Mouse (Mus musculus) T-helper 1 cell (primary cell): Measurements from ENCODE around the gene Gm21981.

ENCODE experiments used
- in situ Hi-C: fragments of 300-600 bp; cut with MboI, MseI; formaldehyde crosslinking; loops from one replicate; pipeline ENCODE4 v1.15.1; 2025; ENCODE audit warnings: high pct_unique_total_duplicates

Gene Gm21981

GRCm38 (mm10) chr17:47694442-47694502 lies at the start of gene Gm21981:
Gene Gm21981 (minus strand): TSS chr17:47694455.
- in situ Hi-C loops: no loop called here

DNA sequence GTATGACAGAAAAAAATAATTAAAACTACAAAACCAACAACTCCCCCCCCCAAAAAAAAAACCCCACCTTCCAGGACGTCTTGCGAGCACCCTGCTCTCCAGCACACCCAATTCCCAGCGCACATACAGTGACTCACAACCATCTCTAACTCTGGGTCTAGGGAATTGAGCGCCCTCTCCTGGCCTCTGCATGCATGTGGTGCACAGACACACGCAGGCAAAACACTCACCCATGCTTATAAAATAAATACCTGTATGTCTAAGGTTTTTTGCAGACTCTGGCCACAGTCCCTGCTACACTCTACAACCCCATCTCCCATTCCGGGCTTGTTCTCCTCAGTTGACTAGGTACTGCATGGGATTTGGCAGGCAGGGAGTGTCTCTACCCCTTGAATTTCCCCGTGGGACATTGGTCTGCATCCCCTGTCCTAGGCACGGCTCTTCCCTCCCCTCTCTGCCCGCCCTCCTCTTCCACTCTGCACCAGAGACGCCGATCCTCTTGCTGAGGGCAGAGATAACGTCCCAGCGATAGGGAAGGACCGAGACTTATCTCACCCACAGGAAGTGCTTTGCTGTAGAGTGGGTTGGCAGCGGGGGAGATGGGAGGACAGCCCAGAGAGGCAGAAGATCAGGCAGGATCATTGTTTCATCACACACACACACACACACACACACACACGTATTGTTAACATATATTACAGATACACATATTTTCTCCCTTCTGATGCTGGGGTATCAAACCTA lies 48.9 kb upstream of the Gm21981 start:
- in situ Hi-C loops: no loop called here

DNA sequence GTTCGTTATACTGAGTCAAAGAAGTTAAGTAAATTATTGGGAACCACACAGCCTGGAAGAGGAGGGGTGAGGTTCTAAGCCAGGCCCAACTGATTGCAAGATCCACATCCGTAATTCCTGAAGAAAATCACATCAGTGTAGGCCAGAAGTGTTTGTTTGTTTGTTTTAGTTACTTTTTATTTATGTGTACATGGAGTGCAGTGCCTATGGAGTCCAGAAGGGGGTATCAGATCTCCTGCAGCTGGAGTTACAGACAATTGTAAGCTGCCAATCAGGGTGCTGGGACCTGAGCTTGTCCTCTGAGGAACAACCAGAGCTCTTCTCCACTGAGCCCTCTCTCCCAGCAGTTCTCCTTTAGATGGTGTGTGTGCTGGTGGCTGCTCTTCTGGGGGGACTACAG lies 45.9 kb upstream of the Gm21981 start:
- in situ Hi-C loops: no loop called here

DNA sequence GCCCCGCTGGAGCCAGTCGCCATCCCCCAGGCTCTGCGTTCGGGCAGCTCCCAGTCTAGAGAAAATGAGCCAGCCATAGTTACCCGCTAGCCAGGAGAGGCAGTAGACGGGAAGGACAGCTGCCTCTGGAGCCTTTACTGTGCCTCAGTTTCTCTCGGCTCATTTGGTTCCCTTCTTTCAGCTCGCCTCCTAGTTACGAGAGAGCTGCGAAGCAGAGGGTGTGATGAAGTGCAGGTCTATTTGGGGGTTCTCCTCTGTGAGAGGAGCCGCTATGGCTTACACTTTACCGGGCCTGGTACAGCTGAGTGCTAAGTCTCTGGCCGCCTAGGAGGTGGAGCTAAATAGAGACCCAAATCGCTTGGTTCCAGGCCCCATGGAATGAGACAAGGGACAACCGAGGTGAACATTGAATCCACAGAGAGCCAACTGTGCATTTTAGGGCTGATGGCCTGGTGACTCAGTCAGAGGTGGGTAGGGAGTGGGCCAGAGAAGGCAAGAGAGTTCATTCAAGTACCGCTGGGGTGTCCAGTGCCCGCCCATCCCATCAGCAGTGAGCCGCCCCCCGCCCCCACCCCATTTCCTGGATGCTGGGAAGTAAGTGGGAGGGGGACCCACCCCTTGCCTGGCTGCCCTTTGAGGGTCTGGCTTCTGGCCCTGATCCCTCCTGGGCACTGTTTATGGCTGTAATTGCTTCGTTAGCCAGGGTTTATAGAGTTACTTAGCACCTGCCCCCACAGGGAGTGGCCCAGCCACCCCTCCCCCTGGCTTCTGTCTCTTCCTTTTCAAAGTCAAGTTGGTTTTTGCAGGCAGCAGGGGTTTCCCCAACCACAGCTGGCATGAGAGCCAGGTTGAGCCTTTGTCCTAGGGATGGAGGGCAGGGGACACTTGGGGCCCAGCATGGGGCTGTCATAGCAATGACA lies 44.9 kb upstream of the Gm21981 start:
- in situ Hi-C loops: no loop called here

GRCm38 (mm10) chr17:47738066-47738878 lies 44.0 kb upstream of the Gm21981 start:
- in situ Hi-C loops: no loop called here

DNA sequence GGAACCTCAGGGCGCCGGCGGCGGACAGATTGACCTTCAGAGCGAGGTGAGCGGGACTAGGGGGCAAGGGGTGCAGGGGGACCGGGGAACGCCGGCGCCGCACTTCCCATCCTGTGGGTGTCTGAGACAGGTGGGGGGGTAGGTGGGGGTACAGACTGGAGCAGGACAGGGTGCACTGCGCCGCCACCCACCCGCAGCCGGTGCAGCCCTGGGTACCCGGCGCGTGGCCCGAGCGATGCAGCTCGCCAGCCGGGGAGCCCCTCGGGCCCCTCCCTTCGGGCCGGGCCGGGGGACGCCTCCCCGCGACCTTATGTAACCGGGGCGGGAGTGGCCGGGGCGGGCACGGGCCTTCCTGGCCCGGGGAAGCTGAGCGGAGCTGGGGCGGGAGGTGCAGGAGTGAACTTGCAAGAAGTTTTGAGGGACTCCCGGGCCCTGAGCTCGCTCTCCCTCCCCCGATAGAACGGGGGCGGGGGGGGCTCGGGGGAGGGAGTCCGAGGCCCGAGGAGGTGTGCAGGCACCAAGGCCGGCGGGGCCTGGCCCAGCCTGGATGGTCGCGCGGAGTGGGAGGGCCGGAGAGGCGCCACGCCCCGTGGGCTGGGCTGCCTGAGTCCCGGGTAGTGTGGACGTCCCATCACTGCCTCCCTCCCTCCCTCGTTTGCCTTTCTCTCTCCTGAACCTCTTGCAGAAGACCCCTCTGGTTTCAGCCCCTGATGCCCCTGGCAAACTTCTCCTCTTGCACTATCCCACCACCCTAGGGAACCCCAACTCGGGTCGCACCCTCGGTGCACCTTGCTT lies 43.2 kb upstream of the Gm21981 start:
- in situ Hi-C loops: no loop called here

DNA sequence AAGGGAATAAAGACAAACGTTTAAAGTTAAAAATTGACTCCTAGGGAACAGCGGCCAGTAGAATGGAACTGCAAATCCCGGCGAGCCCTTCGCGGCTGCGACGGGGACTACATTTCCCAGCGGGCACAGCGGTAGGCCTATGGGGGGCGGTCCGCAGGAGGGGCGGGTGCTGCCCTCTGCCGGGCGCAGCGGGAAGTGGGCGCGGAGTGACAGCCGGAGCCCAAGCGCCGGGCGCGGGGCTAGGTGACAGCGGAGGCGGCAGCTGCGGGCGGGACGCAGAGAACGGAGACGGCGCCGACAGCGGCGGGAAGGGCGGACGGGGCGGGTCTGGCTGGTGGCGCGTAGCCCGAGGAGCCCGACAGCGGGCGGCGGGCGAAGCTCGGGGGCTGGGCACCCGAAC lies 42.6 kb upstream of the Gm21981 start, which contains the start of gene Tfeb:
Tfeb (plus strand) TSS at position 175 of the 400 bp plus-strand sequence.
- in situ Hi-C loops: no loop called here

DNA sequence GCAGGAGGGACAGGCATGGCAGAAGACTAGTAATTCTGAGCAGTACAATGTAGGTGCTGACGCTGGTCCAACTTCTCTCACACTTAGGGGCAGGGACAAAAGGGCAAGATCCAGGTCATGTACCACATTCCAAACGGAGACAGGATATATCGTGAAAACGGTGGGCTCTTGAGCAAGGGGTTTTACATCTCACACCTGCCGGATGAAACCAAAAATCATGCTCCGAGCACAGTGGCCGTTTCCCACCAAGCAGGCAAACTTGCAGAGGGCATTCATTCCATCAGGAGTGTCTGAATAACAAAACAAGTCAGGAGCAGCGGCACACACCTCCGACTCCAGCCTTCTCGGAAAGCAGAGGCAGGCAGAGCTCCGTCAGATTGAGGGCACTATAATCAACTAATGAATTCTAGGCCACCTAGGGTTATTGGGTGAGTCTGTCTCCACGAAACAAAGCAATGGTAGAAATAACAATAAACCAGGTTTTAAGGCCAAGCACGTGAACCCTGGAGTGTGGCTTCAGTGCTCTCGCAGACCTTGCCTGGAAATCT lies 41.4 kb upstream of the Gm21981 start:
- in situ Hi-C loops: no loop called here

DNA sequence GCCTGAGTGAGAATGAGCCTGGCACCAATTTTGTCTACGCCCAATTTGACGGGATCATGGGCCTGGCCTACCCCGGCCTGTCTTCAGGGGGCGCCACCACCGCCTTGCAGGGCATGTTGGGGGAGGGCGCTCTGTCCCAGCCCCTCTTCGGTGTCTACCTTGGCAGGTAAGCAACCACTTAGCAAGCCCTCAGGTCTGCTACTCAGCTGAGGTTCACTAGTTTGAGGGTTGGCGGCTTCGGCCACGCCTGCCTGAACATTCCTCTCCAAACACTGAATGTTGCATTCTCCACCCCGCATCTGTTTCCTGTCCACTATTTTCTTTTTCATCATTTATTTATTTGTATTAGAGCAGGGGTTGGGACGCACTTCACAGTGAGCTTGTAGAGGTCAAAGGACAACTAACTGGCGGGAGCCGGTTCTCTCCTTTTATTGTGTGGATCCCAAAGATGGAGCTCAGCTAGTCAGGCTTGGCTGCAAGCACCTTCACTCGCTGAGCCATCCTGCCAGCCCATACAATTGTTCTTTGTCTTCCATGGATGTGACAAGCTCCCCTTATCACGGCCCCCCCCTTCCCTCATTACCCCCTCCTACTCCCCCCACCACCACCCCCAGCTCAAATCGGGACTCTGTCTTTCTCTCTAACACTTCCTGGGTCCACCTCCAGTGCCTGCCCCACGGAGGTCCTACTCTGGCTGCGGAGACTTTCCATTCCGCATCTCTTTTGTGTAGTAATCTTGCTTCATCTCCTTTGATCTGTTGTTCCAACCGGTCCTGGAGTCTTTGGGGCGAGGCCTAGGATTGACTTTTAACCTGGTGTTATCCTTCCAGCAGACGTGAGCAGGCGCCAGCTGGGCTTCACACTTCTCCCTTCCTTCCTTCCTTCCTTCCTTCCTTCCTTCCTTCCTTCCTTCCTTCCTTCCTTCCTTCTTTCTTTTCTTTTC lies 36.6 kb upstream of the Gm21981 start:
- in situ Hi-C loops: no loop called here

DNA sequence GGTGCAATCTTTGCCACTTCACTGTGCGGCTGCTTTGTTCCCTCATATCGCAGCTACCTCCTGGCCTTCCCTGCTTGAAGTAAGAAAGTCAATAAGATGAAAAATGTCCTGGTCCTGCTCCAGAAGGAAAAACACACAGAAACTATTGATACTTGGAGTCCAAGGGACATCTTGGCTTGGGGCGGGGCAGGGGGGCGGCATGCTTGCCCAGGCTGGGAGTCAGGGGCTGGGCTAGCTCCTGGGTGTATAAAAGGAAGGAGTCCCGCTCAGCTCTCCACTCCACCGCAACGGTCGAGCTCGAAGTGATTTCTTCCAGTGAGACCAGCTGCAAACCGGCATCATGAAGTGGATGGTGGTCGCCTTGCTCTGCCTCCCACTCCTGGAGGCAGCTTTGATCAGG lies 32.3 kb upstream of the Gm21981 start, which contains the start of gene Pgc:
Pgc (plus strand) TSS at position 277 of the 400 bp plus-strand sequence.
- in situ Hi-C loops: no loop called here

- in situ Hi-C loops: no loop called here
Measured at GRCm38 (mm10) chr17:47721183-47721582, 26.9 kb upstream of the Gm21981 start.

DNA sequence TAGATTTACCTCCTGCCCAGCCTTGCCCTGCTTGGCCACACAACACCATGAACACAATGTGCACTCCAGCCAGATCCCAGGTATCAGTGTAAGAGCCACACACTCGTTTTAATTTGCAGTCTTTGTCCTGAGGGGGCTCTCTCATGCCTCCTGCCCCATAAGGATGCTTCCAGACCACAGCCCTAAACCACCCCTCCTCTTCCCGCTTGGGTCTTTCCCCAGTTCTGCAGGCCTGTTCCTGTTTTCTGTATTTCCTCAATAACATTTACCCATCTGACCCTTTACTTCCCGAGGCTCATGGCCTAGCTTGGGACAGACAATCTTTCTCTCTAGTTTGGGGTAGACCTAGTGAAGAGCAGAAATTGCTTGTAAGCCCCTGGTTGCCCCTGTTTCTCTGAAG lies 20.8 kb upstream of the Gm21981 start:
- in situ Hi-C loops: no loop called here

DNA sequence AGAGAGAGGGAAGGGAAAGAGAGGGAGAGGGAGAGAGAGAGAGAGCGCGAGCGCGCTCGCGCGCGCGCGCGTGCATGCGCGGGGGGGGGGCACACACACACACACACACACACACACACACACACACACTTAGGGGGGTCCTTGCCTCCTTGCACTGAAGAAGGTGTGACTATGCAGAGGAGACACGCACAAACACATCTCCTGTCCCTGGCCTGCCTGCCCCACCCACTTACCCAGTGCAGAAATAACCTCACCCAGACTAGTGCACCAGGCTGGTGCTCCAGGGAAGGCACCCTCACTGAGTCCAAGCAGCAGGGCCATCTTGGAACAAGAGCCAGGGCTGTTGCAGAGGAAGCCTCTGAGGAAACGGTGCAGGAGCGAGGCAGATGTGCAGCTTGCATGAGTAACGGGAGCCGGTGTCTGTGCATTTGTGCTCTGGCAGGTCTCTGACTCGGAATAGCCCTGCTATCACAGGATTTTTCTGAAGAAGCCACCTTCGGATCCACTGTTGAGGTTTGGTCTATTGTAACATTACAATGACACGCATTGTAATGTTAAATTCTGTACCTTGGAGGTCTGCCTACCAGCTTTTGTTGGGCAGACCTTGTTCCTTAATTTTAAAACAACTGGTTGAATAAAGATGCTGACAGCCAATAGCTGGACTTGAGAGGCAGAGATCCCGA lies 18.8 kb upstream of the Gm21981 start:
- in situ Hi-C loops: no loop called here

DNA sequence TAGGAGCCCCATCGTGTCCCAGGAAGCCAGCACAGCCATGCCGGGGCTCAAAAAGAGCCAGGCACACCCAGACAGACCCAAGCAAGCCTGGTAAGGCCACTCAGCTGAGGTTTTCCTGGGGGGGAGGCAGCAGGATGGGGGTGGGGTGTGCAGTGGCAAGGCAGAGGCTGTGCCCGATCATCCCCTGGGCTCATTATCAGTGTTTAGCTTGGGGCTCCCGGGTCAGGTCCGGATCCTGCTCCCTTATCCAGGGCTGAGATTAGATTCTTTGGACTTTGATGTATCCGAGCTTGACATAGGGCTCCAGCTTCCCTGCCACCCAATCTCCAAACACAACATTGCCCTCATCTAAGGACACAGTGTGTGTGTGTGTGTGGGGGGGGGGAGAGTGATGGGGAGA lies 17.6 kb upstream of the Gm21981 start:
- in situ Hi-C loops: no loop called here

DNA sequence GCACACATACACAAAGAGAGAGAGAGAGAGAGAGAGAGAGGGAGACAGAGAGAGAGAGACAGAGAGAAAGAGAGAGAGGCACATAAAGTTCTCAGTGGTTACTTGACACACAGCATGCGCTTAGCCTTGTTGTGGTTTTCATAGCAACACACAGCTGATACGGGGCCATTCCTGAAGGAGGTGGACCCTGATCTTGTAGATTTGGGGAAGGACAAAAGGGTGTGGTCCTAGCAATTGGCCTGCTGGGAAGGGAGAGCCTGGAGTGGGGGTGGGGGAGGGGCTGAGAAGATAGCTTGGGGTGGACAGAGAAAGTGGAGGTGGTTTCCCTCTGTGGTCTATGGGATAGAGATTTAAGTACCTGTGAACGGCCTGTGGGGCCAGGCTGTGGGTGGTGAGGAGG lies 15.8 kb upstream of the Gm21981 start:
- in situ Hi-C loops: no loop called here

- in situ Hi-C loops: no loop called here
Measured at GRCm38 (mm10) chr17:47708972-47709371, 14.7 kb upstream of the Gm21981 start.

DNA sequence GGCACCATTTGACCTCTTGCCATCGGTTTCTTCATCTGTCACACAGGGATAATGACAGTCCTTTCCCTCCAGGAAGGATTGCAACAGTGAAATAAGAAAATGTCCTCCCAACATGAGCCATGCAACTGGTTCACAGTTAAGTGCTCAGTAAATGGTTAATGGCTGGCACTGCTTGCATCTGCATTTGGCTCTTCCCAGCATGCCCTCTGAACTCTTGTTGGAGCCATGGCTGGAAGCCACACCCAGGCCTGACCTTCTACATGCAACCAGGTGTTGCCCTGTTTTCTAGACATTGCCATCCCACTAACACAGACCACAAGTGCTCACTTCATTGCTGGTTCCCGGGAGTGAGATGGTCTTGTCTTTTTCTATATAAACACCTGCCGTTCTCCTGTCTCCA lies 13.7 kb upstream of the Gm21981 start:
- in situ Hi-C loops: no loop called here

DNA sequence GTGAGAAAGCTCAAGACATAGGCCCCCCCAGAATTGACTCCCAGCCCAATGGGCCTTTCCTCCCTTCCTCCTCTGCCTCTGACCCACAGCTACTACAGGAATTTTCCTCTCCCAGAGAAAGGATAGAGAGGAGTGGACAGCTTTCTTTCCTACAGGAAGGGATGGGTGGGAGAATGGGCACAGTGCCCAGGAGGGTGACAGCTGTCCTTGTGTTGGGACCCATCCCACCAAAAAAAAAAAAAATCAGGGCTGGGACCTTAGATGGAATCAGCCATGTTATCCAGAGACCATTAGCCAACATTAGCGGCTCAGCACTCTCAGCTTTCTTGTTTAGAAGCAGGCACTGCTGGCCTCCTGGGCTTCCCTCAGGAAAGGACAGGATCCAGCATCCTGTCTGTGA lies 11.9 kb upstream of the Gm21981 start:
- in situ Hi-C loops: no loop called here

GRCm38 (mm10) chr17:47704692-47705091 lies 10.4 kb upstream of the Gm21981 start:
- in situ Hi-C loops: no loop called here

DNA sequence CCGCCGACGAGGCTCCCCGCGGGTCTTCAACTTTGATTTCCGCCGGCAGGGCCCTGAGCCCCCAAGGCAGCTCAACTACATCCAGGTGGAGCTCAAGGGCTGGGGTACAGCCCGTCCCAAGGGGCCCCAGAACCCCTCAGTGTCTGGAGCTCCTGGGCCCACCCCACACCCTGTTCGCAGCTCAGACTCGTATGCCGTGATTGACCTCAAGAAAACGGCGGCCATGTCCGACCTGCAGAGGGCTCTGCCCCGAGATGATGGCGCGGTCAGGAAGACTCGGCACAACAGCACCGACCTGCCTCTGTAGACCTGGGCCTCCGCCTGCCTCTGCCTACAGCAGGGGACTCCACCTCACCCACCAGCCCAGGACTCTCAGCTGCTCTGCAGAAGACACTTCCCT lies 9.3 kb upstream of the Gm21981 start:
- in situ Hi-C loops: no loop called here
